Mouse (Mus musculus) MEL (cell line): ENCODE measurements around the gene Lrrc74a.

ENCODE experiments used
- SIN3A ChIP-seq: IDR thresholded peaks from 2 replicates; pipeline ENCODE4 v1.6.1; 2012; ENCODE audit warnings: low read length, improper control_type of control experiment, inconsistent platforms
- TCF12 ChIP-seq: IDR thresholded peaks from 2 replicates; pipeline ENCODE4 v1.6.1; 2014; ENCODE audit warnings: low read depth, mild to moderate bottlenecking, inconsistent platforms, low read length, improper control_type of control experiment, moderate library complexity

DNA sequence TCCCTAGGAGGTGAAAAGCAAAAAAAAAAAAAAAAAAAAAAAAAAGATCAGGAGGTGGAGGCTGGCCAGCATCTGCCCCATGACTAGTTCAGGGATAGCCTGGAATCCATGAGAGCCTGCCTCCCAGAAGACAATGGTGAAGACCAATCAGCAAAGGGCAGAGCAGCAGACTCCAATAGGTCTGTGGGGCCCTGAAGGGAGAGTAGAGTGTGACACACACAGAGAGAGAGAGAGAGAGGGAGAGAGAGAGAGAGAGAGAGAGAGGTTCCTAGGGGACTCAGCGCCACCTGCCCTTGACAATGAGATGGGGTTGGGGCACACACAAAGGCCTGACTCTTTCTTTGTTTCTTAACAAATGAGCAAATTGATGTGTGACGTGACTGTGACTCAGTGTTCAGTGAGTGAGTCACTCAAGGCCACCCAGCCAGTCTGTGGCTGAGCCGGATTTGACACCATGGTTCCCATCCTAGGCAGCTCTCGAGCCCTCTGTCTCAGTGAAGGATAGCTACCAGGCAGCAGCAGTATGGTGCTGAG is 52.9 kb downstream of the Lrrc74a start:
- TF ChIP-seq SIN3A (no peak), TCF12 (no peak)
